Mouse (Mus musculus) liver, postnatal 0 days (tissue): ENCODE measurements around the gene Wdr20. TPM values are rescaled to one million over a fixed set of nuclear protein-coding genes. Genes with fewer than 3 reads are reported as not detected.

Source experiments
- ATAC-seq: fragments of 200-750 bp; cut with Nextera tagmentation; 2 replicates; pipeline ENCODE4 v1.8.0; 2017; ENCODE audit warnings: mild to moderate bottlenecking, moderate library complexity
- DNase-seq: peaks from one replicate; pipeline ENCODE4 v3.0.0-alpha.2; 2016
- H3K27ac ChIP-seq: fragments of 300-500 bp; sonication (generic); 2 replicates; pipeline ENCODE4 v1.5.1; 2014; ENCODE audit warnings: antibody characterized with exemption, moderate library complexity, mild to moderate bottlenecking, low read depth
- H3K27me3 ChIP-seq: fragments of 300-500 bp; sonication (generic); 2 replicates; pipeline ENCODE4 v1.6.1; 2014; ENCODE audit warnings: low read length, control low read depth, mixed read lengths; ENCODE audit not compliant: insufficient read depth
- H3K36me3 ChIP-seq: fragments of 300-500 bp; sonication (generic); replicated peaks from 2 replicates; pipeline ENCODE4 v1.6.1; 2014; ENCODE audit warnings: mild to moderate bottlenecking, control low read depth, low read length, moderate library complexity, mixed read lengths; ENCODE audit not compliant: insufficient read depth
- H3K4me1 ChIP-seq: fragments of 300-500 bp; sonication (generic); 2 replicates; pipeline ENCODE4 v1.6.1; 2014; ENCODE audit warnings: antibody characterized with exemption, mild to moderate bottlenecking, control low read depth; ENCODE audit not compliant: insufficient read depth
- H3K4me2 ChIP-seq: fragments of 300-500 bp; sonication (generic); 2 replicates; pipeline ENCODE4 v1.6.1; 2014; ENCODE audit warnings: low read depth, mild to moderate bottlenecking, low read length, moderate library complexity, mixed read lengths
- H3K4me3 ChIP-seq: fragments of 300-500 bp; sonication (generic); 2 replicates; pipeline ENCODE4 v1.5.1; 2014; ENCODE audit warnings: low read depth, low read length
- H3K9ac ChIP-seq: fragments of 300-500 bp; sonication (generic); replicated peaks from 2 replicates; pipeline ENCODE4 v1.6.1; 2014; ENCODE audit warnings: mild to moderate bottlenecking, moderate library complexity
- H3K9me3 ChIP-seq: fragments of 300-500 bp; sonication (generic); 2 replicates; pipeline ENCODE4 v1.6.1; 2016; ENCODE audit warnings: mild to moderate bottlenecking, control low read depth, low read length, mixed read lengths
- CTCF ChIP-seq: sonication (generic); IDR thresholded peaks from 2 replicates; pipeline ENCODE4 v1.5.1; 2016; ENCODE audit warnings: antibody characterized with exemption, low read depth
- EP300 ChIP-seq: IDR thresholded peaks from 2 replicates; pipeline ENCODE4 v1.6.1; 2016; ENCODE audit warnings: antibody characterized with exemption, low read depth, mild to moderate bottlenecking
- WGBS: fragments of 180-500 bp; shearing (Covaris S2); extraction: QIAGEN DNeasy Blood & Tissue Kit; methylation state at CpG from one replicate; pipeline ENCODE4 v1.1.7; 2014; ENCODE audit not compliant: insufficient replicate concordance; 5-methylcytosine and 5-hydroxymethylcytosine counted together
- polyA plus RNA-seq: library from polyadenylated mRNA; unstranded; fragments of >200 nt; fragmentation: Nextera tagmentation; extraction: Ambion mirVana; gene quantifications from 2 replicates; pipeline ENCODE4 v1.2.1, GENCODE M21; 2015

The Wdr20 gene
- polyA plus RNA-seq, 1 experiment from 2014 or later = 6.4 TPM

DNA sequence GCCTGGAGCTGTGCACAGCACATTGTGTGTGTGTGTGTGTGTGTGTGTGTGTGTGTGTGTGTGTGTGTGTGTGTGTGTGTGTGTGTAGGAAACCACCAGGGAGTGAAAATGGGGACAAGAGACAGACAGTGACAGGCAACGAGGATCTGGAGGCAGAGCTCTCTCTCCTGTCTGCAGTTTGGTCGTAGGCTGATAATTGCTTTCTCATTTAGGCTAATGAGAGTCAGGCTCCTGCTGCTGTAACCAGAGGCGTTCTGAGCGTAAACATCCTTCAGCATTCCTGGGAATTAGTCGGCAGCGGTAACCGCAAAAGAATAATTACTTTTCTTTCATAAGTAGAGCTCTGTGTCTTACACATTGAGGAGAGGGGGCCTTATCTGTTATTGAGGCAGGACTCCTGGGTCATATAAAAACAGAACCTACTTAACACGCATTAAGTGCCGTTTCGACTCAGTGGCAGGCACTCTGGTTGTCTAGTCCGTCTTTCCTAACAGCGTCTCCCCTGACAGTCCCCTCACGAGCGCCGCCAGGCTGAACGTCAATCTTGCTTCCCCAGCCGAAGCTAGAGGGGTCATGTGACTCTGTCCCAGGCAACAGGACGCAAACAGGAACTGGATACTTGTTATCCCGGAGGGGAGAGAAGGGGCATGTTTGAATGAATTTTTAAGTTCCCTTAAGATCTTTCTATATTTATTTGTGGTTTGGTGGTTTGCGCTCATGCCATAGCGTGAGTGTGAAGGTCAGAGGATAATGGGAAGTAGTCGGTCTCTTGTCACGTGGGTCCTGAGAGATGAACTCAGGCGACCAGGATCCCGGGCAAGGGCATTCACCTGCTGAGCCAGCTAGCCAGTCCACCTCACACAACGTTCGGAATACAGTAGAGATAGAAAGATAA is 31.2 kb upstream of the Wdr20 start:
- DNase-seq (peak; percentile 71), ATAC-seq (peak; percentile 84)
- H3K9ac ChIP-seq = peak overlapping the region; percentile 39
- H3K4me1 ChIP-seq = peaks cover 10% of the 10 kb centered on the region
- 2% methylated on average over 27 of the region's 27 CpGs for WGBS
- no peaks in the 10 kb centered on the region for H3K36me3 ChIP-seq
- peak overlapping the region; percentile 38 for H3K4me3 ChIP-seq
- H3K4me2 ChIP-seq = peak overlapping the region; percentile 77
- H3K27me3 ChIP-seq = no peaks in the 10 kb centered on the region
- no peaks in the 10 kb centered on the region for H3K9me3 ChIP-seq
- TF ChIP-seq CTCF (peak; percentile 37), EP300 (no peak)
- peak overlapping the region; percentile 61 for H3K27ac ChIP-seq

DNA sequence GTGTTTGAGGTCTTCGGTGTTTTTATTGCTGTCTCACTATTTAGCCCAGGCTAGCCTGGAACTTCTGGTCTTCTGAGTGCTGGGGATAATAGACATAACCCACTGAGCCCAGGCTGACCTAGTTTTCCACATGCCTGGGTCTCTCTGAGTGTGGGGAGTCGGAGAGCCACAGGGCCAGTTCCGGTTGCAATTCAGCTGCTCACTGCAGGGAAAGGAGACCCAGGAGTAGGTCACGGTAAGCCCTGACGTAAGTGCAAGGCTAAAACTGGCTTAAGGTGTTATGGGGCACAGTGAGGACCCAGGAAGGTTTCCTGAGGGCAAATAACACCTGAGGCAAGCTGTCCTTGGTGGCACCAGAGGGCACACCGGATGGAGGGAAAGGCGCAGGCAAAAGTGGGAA is 30.3 kb upstream of the Wdr20 start:
- H3K4me3 ChIP-seq = no peak overlapping the region
- no peak for TF ChIP-seq EP300
- no peak for TF ChIP-seq CTCF
- WGBS = 90% methylated on average over 7 of the region's 7 CpGs

DNA sequence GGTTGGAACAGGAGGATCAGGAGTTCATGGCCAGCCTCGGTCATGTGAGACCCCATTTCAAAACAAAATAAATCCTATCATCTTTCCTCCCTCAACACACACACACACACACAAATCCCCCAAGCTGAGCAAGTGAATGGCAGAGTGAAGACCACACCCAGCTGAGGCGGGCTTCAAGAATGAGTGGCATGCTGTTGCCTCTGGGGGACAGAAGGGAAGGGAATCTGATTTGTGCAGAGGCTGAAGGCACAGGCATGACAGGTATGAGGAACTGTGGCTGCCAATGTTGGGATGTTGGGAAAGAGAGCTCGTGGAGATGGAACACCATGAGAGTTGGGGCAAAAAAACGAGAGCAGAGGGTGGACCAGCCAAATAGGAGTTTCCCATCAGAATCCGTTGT is 26.5 kb upstream of the Wdr20 start:
- Histone ChIP-seq H3K9ac (no peak overlapping the region), H3K27me3 (no peaks in the 10 kb centered on the region), H3K36me3 (no peaks in the 10 kb centered on the region), H3K4me2 (no peak overlapping the region), H3K4me3 (no peak overlapping the region), H3K4me1 (peaks cover 8% of the 10 kb centered on the region), H3K27ac (no peak overlapping the region), H3K9me3 (0 out of 2 replicates have a peak, but pooled peaks cover 3% of the 10 kb centered on the region)
- 57% methylated on average over 5 of the region's 5 CpGs for WGBS
- ATAC-seq (no peak), DNase-seq (no peak)
- TF ChIP-seq CTCF = no peak
- TF ChIP-seq EP300 = no peak

More for the DNA sequence above, 30.3 kb upstream of the Wdr20 start:
- Histone ChIP-seq H3K27me3 (no peaks in the 10 kb centered on the region), H3K4me2 (peak overlapping the region; percentile 77), H3K27ac (no peak overlapping the region), H3K9me3 (no peaks in the 10 kb centered on the region), H3K4me1 (peaks cover 10% of the 10 kb centered on the region), H3K9ac (no peak overlapping the region), H3K36me3 (no peaks in the 10 kb centered on the region)
- no peak for DNase-seq
- ATAC-seq = no peak

DNA sequence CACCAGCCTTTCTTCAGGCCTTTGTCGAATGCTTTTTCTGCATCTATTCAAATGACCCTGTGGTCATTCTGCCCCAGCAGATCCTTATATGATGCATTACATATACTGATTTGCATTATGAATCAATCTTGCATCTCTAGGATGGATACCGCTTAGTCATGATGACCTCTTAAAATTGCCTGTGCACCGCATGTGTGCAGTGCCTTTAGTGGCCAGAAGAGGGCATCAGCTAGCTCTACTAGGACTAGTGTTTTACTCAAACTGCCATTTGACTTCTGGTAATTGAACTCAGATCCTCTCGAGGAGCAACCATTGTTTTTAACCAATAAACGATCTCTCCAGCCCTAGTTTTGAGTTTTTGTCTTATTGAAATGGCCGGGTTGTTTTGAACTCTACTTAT is 24.0 kb upstream of the Wdr20 start:
- Histone ChIP-seq H3K9ac (no peak overlapping the region), H3K9me3 (0 out of 2 replicates have a peak, but pooled peaks cover 3% of the 10 kb centered on the region), H3K4me2 (no peak overlapping the region), H3K27ac (no peak overlapping the region), H3K27me3 (no peaks in the 10 kb centered on the region), H3K4me1 (no peaks in the 10 kb centered on the region), H3K36me3 (no peaks in the 10 kb centered on the region), H3K4me3 (no peak overlapping the region)
- 91% methylated on average over 6 of the region's 6 CpGs for WGBS
- DNase-seq (peak; percentile 41), ATAC-seq (no peak)
- no peak for TF ChIP-seq EP300
- peak; percentile 68 for TF ChIP-seq CTCF

DNA sequence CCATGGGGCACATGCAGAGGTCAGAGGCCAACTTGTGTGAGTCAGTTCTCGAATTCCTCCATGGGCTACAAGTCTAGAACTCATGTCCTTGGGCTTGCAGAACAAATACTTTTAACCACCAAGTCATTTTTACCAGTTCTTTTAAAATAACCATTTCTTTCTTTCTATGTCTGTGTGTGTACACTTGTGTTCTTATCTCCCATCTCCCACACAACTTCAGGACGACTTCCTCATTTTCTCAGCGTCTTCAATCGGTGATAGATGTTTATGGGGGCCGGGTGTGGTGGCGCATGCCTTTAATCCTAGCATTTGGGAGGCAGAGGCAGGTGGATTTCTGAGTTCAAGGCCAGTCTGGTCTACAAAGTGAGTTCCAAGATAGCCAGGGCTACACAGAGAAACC is 23.5 kb upstream of the Wdr20 start:
- H3K27me3 ChIP-seq = no peaks in the 10 kb centered on the region
- no peak overlapping the region for H3K9ac ChIP-seq
- TF ChIP-seq EP300 = no peak
- no peak for TF ChIP-seq CTCF
- H3K4me3 ChIP-seq = no peak overlapping the region
- H3K4me1 ChIP-seq = no peaks in the 10 kb centered on the region
- no peaks in the 10 kb centered on the region for H3K36me3 ChIP-seq
- H3K27ac ChIP-seq = no peak overlapping the region
- H3K9me3 ChIP-seq = 0 out of 2 replicates have a peak, but pooled peaks cover 3% of the 10 kb centered on the region
- 52% methylated on average over 6 of the region's 6 CpGs for WGBS
- H3K4me2 ChIP-seq = no peak overlapping the region
- DNase-seq = no peak
- no peak for ATAC-seq

DNA sequence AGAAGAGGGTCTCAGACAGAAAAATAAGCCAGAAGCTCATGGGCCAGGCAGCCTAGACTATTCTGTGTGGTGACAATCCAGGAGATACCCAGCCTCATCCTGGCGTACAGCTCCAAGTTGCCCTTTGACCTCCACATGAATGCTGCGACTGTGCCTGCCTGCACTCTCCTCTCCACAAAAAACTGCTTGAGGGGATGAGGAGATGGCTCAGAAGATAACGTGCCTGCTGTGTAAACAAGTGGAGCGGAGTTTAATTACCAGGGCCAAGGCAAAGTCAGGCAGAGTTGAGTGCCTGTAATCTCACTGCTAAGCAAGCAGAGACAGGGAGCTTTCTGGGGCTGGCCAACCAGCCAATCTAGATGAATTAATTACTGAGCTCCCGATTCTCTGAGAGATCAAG is 21.7 kb upstream of the Wdr20 start:
- Histone ChIP-seq H3K4me3 (no peak overlapping the region), H3K9ac (no peak overlapping the region), H3K9me3 (0 out of 2 replicates have a peak, but pooled peaks cover 3% of the 10 kb centered on the region), H3K4me2 (no peak overlapping the region), H3K27me3 (no peaks in the 10 kb centered on the region), H3K4me1 (no peaks in the 10 kb centered on the region), H3K27ac (no peak overlapping the region), H3K36me3 (no peaks in the 10 kb centered on the region)
- TF ChIP-seq EP300 (no peak), CTCF (no peak)
- 35% methylated on average over 5 of the region's 5 CpGs for WGBS
- DNase-seq = no peak
- no peak for ATAC-seq
